Mouse (Mus musculus) cerebellum, adult 9-11 months (tissue): ENCODE results near the gene Cdc20.

Experiments
- DNase-seq: peaks from one replicate; pipeline ENCODE4 v3.0.0; 2022

Gene Cdc20

DNA sequence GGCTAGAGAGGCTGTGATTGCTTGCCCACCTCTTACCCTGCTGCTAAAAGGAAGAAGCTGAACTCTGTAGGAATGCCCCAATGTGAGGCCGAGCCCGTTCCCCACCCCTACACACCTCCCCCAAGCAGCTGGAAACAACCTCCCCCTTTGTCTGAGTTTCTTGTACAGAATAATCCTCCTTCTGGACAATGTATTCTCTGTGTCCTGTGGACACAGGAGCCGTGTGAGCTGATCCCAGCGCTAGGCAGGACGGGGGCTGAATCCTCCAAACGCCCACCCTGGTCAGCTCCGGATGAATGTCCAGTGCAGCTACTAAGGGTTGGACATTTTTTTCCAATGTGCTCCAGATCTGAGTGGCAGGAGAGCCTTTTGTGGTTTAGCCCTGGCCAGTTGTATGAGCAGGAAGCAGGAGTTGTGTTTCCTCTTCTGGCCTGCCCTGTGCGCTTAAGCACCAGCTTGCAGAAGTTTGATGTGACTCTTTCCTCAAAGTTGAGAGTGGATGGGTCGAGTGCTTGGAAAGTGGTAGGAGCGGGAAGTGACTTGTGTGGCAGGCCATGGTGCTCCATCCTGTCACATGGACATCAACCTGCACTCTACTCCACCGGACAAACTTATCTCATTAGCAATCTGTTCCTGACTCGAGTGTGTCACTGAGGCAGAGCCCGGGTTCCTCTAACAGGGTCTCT lies 19.9 kb downstream of the Cdc20 start:
- no peak for DNase-seq

DNA sequence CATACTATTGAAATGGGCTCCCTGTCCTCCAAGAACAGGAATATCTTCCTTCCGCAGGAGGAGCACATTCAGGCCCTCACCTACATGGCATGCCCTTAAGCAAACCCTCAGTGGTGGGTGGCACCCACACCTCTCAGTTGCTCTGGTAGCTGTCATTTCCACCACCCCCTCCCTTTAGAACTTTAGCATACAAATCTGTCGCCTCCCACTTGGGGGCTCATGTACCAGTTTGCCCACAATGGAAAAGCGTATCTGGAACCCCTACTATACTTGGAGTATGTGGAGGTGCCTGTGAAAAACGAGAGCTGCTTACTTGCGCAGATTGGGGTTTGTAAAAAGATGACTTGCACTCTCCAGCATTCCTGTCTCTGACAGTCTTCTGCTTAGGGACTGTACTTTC lies 20.8 kb downstream of the Cdc20 start:
- DNase-seq, result no peak

DNA sequence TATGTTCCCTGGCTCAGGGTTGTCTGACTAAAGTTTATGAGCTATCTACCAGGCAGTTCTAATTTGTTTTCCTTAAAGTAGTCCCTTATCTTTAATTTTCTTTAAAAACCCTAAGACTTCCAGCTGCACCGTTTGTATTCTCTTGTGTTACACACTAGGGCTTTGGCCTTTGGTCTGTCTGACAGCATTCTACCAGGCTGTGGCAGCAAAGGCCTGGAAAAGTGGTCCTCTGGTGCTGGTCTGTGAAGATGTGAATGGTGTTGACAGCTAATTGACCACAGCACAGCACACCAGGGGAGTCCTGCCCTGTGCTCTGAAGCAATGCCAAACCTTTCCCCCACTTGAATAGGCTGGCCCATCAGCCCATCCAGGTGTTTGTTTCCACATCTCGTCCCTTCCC lies 21.4 kb downstream of the Cdc20 start:
- no peak for DNase-seq

DNA sequence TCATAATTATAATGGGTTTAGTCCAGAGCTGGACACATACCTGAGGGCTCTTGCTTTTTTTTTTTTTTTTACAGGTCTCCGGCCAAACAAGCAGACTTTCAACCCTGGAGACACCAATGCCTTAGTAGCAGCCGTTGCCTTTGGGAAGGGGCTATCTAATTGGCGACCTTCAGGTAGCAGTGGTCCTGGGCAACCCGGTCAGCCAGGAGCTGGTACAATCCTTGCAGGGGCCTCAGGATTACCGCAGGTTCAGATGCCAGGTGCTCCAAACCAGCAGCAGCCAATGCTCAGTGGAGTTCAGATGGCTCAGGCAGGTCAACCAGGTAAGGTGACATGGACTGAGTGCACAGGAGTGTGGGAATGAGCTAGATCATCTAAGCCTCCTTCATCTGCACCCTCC lies 23.6 kb downstream of the Cdc20 start:
- DNase-seq, result peak; percentile 54

DNA sequence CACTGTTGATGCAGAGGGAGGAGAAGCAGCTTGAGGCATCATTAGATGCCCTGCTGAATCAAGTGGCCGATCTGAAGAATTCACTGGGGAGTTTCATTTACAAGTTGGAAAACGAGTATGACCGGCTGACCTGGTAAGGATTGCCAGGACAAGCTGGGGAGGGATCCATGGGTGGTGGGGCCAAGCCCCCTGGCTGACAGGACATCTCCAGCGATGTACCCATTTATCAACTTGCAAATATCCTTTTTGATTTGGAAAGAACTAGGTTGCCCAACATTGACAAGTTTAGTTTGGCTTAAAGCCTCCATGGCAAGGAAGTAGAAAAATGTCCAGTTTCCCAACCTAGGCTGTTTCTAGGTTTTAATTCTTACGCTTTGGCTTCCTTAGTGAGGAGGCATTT lies 26.3 kb downstream of the Cdc20 start:
- no peak for DNase-seq

DNA sequence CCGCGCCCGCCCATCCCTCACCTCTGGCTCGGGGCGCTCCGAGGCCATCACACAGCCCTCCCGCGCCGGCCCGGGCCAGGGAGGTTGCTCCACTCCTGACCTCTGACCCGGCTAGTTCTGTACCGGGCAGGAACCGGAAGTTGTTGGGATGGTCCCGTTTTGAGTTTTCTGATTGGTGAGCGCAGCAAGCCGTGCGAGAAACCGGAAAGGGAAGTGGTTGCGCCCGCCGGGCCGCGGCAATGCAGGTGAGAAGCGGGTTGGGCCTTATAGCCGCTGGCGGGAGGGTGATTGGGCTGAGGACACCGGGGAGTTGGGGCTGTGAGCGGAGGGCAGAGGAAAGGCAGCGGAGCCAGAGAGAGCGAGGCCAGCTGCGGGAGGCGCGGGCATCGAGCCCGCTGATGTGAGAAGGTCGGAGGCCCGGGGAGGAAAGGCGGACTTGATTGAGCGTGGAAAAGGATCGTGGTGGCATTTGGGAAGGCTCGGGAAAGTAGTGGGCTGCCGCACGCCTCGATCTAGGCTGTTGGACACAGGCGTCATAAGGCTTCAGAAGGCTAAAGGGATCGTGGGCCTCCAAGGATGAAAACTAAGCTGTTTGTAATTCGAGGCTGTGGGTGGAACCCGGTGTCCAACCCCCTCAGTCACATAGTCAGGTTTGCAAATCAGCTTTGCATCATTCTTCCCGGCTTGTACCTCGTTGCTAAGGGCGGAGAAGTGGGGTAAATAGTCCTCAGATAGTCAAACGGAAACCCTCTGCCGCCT lies 27.8 kb downstream of the Cdc20 start, which contains the start of the genes Szt2 and Med8:
Szt2 (minus strand) TSS at position 132 of the 759 bp plus-strand sequence.
Med8 (plus strand) TSS at position 196 of the 759 bp plus-strand sequence.
- DNase-seq, result peak; percentile 90

DNA sequence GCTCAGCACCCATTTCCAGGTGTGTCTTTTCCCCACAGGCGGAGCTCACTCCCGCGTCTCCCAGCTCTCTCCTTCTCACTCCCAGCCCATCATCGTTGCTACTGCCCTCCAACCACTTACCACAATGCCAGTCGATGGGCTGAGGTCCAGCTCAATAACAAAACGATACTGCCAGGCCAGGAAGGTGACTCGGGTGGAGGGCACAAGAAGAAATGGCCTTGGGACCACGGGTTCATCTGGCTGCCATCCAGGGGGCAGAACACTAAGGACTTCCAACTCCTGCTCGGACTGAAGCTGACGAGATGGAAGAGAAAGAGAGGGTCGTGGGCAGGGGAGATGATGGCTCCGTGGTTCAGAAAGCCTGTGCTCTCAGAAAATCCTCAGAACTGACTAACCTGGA lies 34.5 kb downstream of the Cdc20 start:
- no peak for DNase-seq

DNA sequence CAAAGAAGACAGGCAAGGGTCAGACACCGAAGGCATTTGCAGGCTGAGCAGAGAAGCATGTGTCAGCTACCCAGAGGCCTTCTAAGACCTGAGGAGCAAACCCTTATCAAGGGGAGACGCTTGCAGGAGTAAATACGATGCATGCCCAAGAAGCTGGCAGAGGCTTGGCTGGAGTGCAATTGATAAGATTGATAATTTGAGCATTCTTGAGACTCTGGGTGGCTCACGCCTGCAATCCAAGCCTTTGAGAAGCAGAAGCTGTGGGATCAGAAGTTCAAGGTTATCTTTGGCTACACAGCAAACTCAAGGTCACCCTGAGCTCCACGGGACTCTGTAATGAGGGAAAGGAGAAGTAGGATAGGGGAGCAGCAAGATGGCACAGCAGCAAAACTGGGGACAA lies 35.2 kb downstream of the Cdc20 start:
- no peak for DNase-seq

DNA sequence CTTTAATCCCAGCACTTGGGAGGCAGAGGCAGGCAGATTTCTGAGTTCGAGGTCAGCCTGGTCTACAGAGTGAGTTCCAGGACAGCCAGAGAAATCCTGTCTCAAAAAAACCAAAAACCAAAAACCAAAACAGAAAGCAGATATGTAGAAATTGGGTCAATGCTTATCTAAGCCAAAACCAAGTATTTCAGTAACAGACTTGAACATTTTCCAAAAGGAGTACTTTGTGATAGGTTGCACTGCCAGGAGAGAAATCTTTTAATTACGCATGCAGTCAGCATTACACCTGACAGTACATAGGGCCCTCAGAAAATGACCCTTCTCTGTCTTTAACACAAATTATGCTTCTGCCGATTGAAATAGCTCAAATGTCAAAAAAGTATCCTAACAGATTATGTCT lies 35.7 kb downstream of the Cdc20 start:
- no peak for DNase-seq

DNA sequence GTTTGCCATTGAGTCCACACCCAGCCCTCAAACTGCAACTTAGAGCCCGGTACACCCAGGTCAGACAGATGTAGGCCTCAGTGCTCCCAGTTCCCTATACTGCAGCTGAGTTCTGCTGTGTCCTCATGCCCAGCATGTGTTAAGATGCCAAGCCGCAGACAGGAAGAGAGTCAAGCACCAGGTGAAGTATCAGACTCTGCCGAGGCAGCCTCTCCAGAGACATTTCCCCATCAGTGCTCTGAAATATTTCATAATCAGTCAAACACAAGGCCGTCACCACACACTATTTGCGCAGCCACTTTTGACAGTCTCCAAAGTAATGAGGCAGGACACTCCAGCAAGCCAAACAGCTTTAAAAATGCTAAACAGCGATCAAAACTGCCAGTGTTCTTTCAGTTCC lies 38.8 kb downstream of the Cdc20 start:
- no peak for DNase-seq

DNA sequence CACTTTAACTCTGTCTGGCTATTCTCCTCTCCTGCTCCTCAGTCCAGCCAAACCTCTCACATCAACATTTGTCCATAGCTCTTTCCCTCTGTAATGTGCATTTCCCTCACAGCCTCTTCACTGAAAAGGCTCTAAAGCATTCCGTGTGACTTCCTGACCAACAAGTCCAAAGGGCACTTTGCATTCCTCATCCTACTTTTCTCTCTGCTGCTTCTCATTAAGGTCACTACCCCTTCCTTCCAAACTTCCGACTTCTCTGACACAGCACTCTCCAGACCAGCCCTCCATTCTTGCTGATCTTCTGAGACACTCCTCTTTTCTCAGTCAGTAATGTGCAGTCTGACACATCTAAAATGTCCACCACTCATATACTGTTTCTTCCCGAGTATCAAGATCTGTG lies 40.7 kb downstream of the Cdc20 start:
- DNase-seq, result no peak

DNA sequence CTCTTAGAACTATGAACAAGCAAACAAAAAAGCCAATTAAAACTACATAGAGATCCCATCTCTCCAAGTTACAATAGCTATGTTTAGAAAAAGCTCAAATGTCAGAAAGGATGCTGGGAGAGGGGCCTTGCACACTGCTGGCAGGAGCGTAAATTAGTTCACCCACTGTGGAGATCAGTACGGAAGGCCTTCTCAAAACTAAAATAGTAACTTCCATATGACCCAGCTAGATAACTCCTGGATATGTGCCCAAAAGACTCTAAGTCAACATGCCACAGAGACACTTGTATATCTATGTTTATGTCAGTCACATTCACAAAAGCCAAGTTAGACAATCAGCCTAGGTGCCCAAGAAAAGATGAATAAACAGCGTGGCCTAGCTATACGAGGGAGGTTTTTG lies 41.9 kb downstream of the Cdc20 start:
- no peak for DNase-seq

DNA sequence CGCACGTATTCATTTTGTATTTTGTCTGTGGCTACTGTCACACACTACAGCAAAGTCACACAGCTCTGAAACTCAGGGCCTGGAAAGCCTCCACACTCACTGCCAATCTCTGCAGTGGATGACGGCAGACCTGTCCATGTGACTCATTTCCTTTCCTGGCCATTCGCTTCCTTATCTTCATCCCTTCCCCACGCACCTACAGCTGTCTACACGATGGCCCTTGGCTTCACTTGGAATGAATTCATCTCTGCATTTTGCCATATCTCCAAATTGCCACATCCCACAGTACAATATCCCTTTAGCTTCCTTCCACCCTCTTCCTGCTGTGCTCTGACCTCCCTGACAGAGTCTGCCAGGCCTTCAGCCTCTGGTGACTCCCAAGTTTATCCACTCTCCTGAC lies 42.6 kb downstream of the Cdc20 start:
- DNase-seq, result no peak

DNA sequence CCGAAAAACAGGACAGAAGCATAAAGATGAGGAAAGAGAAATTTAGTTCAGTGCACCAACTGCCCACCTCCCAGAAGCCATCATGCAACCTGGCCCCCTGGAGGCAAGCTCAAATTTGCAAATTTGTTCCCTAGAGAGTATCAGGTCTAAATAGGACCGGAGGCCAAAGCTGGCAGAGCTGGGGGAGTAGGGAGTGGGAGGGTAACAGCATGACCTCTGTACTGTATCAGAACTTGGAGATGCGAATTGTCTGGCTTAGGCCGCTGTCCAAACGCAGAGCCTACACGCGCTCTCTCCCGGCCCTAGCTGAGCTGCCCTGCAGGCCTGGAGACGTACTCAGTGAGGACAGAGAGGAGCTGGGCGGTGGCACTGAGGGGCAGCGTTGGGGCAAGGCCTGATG lies 47.0 kb downstream of the Cdc20 start:
- DNase-seq, result no peak

DNA sequence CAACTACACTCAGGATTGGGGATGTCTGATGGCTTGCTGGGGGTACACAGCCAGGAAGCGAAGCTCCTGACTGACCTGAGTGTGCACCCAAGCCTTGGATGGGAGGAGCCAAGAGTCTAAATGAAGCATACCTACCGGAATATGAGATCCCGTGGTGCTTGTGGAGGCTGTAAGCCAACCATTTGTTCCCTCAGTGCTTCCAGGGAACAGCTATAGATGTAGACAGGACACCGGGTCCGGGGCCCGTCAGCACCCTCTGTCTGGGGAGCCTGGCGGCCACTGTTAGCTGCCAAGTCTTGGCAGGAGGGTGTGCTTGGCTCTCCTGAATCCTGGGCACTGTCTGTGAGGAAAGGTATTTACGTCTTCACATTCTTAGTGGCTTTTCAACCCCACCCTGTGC lies 49.8 kb downstream of the Cdc20 start:
- DNase-seq, result no peak

DNA sequence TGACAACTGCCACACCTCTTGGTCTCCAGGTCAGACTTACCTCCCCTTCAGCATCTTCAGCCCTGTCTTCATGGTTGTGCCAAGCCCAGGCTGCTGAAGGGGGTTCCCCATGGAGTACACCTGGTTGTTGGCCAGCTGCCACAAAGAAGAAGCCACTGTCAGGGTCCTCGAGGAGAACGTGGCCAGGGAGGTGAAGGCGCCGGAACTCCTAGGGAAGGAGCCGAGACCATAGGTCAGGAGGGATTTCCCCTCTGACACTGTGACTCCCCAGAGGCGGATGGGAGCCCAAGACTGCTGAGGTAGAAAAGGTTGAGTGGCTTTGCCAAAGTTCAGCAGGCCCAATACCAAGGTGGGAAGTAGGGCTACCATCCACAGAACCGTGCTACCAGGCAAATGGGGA lies 53.9 kb downstream of the Cdc20 start:
- DNase-seq, result no peak
